Mouse (Mus musculus) adrenal gland, adult (tissue): ENCODE data around the gene Olfr543.

Source experiments
- DNase-seq, 2 experiments: peaks; one replicate each; pipeline ENCODE4 v3.0.0; 2022 to 2023; ENCODE audit warnings: low spot score in 1 of 2; ENCODE audit not compliant: inconsistent age in 2 of 2

The Olfr543 gene

GRCm38 (mm10) chr7:102477377-102477776, 4.1 kb downstream of the Olfr543 start:
- no peak for DNase-seq

GRCm38 (mm10) chr7:102476601-102477000, 4.9 kb downstream of the Olfr543 start:
- no peak for DNase-seq

DNA sequence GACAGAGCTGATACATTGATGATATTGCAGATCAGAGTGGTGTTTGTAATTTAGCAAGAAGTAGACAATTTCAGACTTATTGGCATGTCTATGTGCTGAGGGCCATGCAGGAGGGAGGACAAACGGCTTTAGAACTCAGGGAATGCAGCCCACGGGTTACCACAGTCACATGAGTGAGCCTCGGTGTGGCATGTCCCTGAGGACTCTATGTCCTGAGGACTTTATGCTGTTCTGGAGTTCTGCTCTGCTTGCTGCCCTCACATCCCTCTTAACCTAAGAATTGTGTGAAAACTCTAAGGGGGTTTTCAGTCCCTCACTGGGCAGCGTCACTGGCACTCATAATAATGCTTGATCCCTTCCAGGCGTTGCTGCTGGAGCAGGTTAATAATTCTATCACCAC, 8.8 kb downstream of the Olfr543 start:
- no peak for DNase-seq

- peak in 1 of 2 experiments; percentile 64 for DNase-seq
These were observed 13.9 kb downstream of the Olfr543 start for GRCm38 (mm10) chr7:102467566-102467965.

DNA sequence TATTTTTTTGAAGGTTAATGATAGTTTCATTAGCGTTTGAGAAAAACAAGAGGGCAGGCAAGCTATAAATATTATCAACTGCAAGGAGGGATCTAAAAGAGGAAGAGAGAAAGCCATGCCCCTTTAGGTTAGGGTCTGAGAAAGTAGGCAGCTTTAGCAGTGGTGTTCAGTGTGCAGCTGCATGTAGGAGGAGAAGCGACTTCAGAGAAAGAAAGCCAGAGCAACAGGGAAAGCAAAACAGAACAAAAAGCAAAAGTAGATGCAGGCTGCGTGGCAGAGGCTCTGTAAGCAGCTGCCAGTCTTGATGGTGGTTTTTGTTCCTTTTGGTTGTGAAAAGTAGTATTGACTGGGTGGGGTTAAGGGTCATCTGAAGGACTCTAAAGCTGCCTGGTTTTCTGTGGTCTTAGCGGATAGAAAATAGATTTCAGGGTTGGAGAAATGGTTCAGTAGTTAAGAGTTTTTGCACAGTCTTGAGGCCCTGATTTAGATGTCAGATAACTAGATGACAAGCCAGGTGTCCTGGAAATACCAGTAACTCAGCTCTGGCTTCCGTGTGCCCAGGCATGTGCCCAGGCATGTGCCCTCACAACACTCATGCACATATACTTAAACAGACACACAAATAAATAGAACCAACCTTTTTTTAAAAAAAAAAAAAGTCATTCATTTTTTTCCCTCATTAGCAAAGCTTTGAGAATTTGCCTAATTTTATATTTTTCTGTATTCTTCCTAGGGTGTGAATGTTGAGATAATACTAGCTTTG, 22.7 kb downstream of the Olfr543 start:
- DNase-seq: no peak

GRCm38 (mm10) chr7:102446438-102446837, 35.0 kb downstream of the Olfr543 start:
- peak; percentile 48 to 54 for DNase-seq

DNA sequence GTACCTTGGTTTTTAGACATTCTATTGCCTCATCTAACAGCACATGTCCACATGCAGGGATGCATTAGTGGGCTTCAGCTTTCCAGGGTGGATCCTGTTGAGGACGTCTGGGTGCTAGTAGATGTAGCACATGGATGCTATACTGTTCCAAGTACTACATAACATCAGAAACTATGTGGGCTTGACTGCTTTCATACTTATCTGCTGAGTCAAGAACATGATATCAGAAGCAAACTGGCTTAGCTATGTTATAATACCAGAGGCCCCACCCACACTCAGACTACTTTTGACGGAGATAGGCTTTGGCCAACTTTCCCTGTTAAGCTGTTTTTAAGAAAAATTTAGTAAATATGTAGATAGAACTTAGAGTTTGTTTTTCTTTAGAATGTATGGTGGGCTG, 37.2 kb downstream of the Olfr543 start:
- no peak for DNase-seq

DNA sequence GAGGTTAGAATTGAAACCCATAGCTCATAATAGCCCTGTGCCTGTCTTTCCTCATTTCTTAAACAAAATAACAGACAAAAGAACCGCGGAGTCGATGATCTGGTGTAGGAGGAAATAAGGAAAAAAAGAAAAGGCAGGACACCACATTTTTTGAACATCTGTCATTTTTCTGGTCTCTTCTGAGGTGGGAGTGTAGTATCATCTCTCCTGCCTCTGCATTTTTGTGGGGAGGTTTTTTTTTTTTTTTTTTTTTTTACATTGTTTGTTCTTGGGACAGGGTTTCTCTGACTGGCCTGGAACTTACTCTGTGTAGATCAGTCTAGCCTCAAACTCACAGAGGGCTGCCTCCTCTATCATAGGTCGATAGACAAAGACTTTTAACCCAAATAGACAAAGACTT, 39.0 kb downstream of the Olfr543 start:
- DNase-seq: no peak

GRCm38 (mm10) chr7:102441657-102442391, 39.7 kb downstream of the Olfr543 start, which contains the start of gene Rrm1:
TSS of gene Rrm1 (plus strand) at chr7:102441695.
- DNase-seq: peak; percentile 96 to 98

GRCm38 (mm10) chr7:102440822-102441656, 40.4 kb downstream of the Olfr543 start:
- DNase-seq: peak in 1 of 2 experiments; percentile 28

- DNase-seq: no peak
These were observed 47.1 kb downstream of the Olfr543 start for GRCm38 (mm10) chr7:102434344-102434743.
